Mouse (Mus musculus) lung, postnatal 4 days (tissue): ENCODE measurements at regions not wholly inside any gene's neighbourhood (a gene's known extent, or its start where the extent isn't known, plus 50 kb on each side); places are given as distances from the start of the nearest gene placed in this dataset.
A peak's percentile ranks its signal among the peaks of the same experiment; 100 is the strongest.

ENCODE experiments used
- DNase-seq, 2 experiments: peaks; one replicate each; pipeline ENCODE4 v3.0.0; 2021

DNA sequence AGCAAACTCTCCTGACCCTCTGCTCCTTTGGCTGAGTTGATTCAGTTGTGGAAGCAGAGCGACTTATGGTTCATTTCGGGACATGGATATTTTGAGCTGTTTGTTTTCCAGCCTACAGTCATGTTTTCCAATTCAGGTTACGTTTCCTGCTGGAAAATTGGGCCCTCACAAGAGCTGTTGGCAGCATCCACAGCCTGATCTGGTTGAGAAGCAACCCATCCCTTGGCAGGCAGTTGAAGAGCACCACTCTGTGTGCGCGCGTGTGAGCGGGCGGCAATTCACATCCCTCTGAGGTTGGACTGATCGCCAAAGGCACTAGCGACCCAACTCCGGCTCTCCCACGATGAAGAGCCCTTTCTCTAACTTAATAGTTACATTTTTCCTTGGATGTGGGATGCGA lies 457.1 kb downstream of the Tmem38b start:
- no peak for DNase-seq

DNA sequence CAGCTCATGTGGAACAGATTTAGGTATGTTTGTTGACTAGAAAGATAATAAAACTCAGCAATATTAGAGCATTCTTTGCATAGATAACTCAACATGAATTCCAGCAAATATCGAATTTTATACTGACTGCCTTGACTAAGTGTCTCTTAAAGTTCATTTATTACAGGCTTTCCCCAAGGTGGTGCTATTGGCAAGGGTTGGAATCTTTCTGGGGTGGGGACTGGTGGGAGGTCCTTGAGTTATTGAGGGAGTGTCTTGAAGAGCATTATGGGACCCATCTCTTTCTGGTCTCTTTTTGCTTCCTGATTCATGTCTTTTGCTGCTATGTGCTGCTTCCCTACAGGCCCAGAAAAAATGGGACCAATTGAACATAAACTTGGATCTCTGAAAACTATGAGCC lies 488.0 kb downstream of the Tmem38b start:
- no peak for DNase-seq

DNA sequence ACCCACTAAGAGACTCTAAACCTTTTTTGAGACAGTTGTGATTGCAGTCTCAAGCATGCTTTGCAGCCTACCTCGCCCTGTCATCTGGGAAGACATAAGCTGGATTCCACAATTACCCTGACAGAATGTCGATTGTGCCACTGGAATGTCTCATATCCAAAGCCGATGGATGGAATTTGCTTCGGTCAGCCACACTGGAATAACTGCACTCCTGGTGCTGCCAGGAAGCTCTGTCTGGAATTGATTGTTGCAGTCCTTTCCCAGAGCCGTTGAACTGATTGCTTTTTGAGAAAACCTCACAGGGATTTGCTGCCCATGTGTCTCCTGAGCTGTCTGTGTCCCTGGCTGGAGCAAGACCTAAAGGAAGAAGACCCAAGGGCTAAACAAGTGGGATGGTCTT lies 499.0 kb downstream of the Tmem38b start:
- no peak for DNase-seq

DNA sequence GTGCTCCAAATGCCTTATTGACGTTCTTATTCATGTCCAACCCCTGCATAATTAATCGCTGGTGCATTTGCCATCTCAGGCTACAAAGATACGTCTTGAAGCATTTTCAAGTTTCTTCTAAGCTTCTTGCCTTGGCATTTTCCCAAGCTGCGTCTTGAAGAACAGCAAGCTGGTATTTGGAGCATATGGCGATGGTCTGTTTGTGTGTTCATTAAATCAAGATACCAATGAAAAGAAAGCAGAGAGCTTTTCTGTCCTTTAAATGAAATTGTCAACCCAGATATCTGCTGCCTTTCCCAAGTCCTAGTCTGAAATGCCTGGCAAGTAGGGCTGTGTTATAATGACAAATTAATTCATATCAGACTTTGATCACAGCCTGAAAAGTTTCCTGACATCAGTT lies 502.4 kb downstream of the Tmem38b start:
- no peak for DNase-seq

DNA sequence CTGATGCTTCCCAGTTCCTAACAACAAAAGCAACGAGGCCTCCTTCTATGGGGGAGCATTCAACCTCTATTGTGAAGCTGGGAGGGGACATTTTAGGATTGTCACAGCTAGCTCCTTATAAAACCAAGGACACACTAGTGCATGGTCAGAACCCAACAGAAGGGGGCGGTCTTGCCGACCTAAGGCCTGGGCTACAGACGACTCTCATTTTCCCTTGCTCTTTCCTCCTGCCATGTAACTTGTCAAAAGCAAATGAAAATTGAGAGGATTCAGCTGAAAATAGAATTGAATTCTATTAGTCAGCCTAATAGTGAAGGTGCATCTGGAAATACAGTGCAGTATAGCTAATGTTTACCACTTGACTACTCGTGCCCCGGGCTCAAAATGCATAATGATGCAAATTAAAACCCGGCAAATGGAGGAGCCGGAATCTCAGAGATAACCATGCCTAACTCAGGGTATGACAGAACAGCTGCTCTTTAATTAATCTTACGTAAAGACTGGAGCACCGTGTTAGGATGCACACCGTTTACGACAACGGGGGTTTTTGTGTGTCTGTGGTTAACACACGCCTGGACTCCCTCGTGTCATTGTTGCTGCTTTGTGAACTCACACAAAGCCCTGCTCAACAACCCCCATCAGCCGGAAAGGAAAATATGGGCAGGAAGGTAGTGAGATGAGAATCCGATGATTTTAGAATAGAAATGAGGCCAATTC lies 503.0 kb downstream of the Tmem38b start:
- DNase-seq, result no peak

DNA sequence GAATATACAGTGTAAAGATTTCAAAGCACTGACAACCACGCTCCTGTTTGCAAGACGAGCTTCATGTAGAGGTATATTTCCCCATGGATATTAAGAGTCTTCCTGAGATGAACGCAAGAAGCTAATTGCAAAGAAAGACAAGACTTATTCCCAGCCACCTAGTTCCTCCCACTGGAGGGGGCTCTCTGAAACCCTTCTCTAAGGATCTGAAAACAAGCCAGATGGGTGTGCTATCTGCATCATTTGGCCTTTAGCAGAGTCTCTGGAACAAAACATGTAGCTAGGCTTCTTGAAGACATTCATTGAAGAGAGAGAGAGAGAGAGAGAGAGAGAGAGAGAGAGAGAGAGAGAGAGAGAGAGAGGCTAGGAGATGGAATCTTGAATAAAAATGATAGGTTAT lies 504.8 kb downstream of the Tmem38b start:
- DNase-seq, result no peak

DNA sequence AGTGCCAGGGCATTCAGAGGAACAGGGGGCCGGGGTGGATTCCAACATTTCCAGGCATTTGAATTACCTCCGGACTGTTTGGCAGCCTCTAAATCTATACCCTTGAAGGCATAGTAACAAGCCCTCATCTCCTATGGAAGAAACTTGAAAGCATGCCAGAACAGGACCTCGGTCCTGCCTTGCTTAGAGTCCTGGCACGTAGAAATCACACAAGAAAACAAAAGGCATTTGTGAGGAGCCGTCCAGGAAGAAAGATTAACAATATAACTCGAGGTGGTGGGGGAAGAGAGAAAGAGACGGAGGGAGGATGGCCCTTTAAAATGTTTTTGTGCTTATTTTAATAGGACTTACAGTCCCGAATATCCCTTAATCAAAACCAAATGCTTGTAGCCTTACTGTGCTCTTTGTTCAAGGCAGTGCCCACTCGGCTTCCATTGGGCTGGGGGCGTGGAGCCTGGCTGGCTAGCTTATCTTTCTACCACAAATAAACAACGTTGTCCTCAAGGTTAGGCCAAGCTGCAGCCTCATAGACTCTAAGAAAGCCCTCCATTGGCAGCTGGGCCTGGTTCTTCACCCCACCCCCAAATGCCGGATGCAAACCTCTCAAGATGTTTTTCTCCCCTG lies 505.9 kb downstream of the Tmem38b start:
- peak in 1 of 2 experiments; percentile 28 for DNase-seq

DNA sequence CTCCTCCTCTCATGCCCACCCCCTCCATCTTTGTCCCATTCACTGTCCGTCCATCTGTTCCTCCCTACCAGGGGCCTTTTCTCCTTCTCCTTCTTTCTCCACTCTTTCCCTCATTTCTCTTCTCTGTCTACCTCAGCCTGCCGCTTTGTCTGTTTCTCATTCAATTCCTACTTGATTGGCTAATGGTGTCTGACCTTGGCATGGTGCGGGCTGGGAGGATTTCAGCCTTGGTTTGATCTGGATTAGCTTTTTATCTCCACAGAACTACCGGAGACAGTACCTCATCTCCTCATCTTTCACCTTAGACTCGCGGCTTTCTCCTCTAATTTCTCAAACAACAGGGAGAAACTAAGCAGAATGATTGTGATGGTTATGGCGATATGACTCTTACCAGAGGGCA lies 506.4 kb downstream of the Tmem38b start:
- no peak for DNase-seq

DNA sequence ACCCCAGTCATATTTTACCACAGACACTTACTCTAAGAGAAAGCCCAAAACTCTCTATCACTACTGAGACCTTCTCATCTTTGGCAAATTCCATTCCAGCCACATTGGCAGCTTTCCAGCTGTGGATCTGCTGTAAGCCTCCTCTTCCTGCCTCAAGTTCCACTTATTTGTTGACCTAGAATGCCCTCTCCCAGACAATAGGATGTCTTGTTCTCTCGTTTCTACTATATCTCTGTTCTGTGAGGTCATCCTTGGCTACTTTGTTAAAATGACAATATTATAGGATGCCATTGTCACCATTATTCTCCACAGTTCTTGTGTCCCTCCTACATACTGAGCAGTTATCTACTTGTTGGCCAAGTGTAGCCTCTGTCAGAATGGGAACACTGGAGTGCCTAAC lies 512.7 kb downstream of the Tmem38b start:
- no peak for DNase-seq

DNA sequence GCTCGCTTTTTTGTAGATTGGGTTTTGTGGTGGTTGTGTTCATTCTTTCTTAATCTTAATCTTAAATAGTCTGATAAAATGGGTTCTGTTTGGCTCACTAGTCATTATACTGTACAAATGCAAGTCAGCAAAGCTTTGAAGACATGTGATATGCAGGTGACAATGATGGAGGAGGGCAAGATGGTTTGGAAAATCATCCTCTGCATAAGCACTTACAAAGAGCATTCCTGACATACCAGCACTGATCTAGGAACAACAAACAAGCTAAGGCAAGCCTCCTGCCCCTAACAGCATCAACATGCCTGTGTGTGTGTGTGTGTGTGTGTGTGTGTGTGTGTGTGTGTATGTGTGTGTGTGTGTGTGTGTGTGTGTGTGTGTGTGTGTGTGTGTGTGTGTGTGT lies 514.3 kb downstream of the Tmem38b start:
- DNase-seq, result no peak

DNA sequence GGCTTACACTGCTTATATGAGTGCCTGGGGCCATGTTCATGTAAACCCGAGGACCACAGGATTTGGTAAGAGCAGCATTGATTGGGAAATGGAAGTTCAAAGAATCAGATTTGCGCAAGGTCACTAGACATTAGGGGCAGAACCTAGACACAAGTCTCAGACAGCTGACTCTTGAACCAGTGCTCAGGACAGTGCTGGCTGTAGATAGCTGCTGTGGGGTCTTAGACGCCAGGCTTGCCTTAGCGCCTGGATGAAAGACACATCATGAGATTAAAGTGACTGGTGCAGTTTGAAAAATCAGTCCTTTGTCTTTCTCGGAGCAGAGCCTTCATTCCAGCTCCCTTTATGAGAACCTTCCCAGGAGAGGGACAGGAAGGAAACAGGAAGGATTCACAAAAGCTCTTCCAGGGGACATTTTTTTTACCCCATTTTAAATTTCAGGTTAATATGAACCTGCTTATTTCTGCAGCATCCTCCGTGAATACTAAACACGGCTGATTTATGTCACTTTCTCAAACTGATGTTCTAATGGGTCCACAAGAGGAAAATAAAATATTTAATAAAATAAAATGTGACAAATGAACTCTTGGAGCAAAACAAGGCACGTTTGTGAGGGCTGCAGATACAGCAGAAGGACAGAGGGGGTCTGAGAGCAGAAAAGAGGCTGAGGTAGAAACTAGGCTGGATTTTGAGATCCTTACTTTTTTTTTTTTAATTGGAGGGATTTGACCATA lies 528.0 kb downstream of the Tmem38b start:
- DNase-seq, result no peak

DNA sequence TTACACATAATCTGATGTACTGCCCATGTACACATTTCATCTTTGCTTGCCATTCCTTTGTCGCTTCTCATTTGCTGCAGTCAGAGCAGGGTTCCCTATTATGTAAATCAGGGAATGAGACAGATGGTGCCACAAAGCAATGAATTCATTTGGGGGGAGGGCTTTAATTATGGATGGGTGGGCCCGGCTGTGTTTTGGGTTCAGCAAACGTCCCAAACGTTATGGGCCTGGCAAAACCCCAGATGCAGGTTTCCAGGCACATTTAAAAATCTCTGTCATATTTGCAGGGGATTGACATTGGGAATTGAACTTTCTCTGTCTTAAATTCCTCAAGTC lies 528.5 kb downstream of the Tmem38b start:
- DNase-seq, result no peak

DNA sequence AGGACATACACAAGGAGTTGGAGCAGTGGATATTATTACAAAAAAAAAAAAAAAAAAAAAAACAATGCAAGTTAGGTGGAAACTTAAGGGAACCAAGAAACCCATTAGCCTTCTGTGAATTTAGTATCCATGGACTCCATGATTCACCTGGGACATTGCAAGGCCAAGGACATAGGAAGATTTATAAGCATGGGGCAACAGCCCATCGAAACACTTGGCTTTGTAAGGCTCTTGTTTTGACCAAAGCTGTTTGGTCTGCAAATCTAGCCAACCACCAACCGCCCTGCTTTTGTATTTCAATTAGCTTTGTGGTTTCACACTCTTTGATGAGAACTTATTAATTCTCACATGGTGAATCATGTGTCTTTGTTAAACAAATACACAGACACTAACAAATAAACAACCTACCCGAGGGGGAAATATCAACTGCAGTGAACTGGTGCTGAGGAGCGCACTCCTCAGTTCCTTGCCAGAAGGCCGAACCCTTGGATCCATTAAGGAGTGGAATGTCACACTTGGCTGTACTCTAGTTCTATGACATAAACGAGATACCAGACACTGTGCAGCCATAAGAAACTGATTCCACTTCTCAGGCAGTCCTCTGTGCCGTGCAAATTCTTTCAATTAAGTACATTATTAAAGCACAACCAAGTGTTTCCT lies 529.7 kb downstream of the Tmem38b start:
- DNase-seq, result no peak

DNA sequence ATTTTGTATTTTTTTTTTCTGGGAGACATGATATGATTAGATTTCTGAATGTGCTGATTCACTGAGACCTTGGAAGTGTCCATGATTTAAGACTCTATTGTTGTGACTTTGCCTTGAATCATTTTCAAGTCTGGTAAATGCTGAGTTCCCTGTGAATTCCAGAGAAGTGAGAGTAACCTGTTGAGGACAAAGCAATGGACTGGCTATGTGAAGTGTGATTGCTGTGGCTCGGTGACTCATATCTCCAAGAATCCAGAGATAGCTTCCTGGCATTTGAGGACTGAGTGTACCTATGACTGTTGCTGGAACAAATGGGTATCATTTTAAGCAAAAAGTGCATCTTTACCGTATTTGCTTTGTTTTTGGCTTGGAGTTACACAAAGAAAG lies 530.2 kb downstream of the Tmem38b start:
- DNase-seq, result no peak

DNA sequence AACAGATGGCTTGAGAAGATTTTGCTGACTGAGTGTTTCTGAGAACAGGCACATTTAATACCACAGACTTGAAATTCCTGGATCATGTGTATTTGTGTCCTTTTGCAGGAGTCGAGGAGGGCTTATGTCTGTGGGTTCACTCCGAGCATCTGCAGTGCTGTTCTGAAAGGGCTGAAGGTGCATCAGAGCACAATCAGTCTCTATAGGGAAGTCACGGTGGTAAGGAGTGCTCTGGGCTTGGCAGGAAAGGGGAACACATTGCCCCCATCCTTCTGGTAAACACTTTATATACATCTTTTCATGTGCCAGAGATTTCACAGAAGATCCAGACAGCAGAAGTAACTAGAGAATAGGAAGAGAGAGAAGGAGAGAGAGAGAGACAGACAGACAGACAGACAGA lies 545.1 kb downstream of the Tmem38b start:
- no peak for DNase-seq

DNA sequence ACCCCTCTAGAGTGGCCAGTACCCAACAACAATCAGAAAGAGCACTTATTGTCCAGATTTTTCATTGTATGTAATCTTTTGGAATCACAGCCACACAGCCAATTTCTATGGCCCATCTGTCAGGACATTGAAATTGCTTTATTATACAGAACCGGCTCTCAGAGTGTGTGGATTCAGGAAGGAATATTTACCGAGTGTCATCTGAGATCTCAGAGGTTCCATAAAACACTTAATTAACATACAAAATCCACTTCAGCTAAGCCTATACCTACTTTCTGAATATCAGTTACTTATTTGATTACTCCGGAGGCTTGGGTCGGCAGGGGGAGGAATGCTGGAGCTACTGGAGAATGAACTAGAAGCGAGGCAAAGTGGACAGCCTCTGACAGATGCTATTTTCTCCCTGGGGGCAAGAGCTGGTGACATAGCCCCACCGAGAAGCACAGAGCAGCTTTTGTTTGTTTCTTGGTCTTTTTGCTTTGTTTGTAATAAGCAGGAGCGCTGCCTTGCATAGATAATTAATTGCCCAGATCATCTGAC lies 545.6 kb downstream of the Tmem38b start:
- no peak for DNase-seq

DNA sequence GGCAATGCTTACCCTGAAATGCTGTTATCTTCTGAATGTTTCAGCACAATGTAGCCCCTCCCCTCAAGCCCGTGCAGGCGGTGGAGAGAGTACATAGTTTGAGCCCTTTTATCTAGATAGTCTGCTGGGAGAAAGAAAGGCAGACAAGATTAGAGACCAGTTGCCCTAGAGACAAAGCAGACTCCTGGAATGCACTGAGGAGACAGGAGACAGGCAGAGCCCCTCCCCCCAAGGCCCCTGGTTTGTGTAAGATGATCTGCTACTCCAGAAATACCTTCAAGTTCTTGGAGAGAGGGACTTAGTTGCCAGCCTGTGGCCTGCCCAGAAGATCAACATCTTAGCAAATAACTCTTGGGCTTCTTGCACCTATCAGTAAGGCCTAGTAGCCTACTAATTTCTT lies 547.8 kb downstream of the Tmem38b start:
- no peak for DNase-seq

DNA sequence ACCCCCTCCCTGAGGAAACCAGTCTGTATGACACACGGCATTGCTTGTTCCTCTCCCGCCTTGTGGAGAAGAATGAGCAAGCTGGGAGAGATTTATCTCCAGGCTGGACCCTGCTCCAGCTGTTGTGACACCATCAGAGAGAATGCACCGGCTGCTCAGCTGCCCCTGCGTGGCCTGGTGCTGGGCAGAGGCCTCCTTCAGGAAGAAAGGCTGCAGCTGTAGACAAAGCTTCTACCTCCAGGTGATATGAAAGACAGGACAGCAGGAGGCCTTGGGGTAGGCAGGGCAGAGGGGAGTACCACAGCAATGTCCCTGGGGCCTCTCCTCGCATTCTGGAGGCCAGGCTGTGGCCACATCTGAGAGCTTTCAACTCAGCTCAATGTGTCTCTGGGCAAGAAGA lies 548.6 kb downstream of the Tmem38b start:
- DNase-seq, result no peak

DNA sequence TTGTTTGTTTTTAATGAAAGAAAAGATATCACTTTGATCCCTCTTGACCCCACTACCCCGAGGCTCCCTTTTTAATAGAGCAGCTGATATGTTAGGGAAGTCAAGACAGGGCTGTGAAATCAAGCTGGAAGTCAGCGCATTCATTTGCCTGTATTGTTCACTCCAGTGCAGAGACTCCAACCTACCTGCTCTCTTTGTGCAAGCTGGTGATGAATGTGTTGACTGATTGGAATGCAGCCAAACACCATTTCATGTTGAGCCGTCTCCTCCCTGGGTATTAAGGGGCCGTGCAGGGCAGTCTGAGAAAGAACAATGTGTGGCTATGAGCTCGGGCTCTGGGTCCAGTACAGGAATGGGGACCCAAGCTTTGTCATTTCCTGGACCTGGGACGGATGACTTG lies 557.4 kb upstream of the Zfp462 start:
- DNase-seq, result peak in 1 of 2 experiments; percentile 8

DNA sequence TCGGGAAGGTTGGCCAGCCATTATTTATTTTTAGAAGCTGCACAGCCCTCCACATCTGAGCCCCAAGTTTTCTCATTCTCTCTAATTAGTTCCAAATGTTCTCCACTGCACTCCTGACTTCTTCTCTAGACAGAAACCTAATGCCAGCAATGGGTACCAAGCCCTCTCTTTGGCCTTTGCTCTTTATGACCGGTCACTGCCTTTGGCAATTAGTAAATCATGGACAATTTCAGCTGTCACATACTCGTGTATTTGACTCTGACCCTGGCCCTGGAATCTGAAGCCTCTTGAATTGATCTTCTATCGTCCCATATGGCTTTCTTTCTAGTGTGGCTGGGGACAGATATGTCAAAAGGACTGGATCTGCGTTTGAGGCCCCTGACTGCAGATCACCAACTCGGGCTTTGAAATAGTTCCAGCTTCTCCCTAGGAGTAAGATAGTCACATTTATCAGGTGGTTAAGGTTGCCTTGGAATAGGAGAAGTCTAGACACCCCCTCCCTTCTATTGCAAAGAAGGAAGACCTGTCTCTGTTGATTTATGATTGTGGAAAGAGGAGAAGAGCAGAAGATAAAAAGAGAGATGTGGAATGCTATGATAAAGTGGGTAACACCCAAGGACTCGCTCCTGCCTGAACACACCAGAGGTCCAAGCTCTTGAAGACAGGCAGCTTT lies 553.2 kb upstream of the Zfp462 start:
- DNase-seq, result no peak

DNA sequence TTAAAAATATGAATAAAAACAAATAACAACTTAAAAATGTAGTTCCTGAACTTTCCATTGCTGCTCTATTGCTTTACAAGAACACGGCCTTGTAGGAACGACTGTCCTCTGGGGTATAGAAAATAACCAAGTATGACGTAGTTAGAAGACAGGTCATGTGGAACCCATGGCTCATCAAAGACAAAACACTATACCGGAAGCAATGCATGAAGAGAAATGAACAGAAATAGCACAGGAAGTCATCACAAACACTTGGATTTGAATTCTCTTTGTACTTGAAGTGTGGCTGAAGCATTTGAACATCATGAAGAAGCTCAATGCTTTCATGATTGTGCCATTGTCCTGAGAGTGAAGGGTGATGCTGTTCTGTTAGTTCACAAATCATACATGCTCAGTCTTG lies 538.7 kb upstream of the Zfp462 start:
- no peak for DNase-seq

DNA sequence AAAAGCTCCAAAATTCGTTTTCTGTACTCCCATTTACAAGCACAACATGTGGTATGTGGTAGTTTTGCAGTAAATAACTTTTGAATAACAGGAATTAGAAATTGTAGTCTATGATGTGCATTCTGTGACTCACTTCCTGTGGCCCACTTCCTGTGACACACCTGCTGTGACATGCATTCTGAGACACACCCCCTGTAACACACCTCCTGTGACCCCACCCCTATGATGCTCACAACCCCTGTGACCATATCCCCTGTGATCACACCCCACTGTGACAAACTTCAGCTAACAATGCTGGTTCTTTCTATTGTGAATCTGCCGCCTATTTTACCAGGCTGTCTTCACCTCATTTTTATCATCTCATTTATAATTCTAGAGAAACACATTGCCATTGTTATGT lies 536.9 kb upstream of the Zfp462 start:
- DNase-seq, result no peak

DNA sequence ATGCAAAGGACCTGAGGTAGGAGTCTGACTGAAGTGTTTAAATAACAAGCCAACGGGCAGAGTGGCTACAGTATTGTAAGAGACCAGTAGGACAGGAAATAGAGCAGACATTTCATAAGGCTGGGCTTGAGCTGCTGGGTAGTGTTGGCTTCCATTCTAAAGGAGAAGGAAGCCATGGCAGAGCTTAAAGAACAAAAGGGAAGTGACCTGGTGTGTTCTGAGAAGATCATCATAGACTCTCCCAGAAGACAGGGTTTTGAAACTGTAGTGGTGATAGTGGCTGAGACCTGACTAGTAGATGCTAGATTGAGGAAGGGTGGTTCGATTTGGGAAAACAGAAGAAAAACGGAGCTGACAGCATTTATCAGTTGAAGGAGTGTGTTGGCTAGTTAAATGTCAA lies 514.1 kb upstream of the Zfp462 start:
- DNase-seq, result no peak
